Mouse (Mus musculus) erythroblast, embryonic 14.5 days (primary cell): ENCODE results near the gene Itpk1.

Experiments
- GATA1 ChIP-seq: IDR thresholded peaks from 2 replicates; pipeline ENCODE4 v1.6.1; 2012; ENCODE audit warnings: low read length, inconsistent platforms, mixed read lengths
- TAL1 ChIP-seq: IDR thresholded peaks from 3 replicates; pipeline ENCODE4 v1.6.1; 2012; ENCODE audit warnings: low read length, inconsistent platforms, mixed read lengths

- no peak for TF ChIP-seq GATA1
- no peak for TF ChIP-seq TAL1
Measured at GRCm38 (mm10) chr12:102598535-102598934, 106.2 kb downstream of the Itpk1 start.
